Mouse (Mus musculus): Measurements from ENCODE around the gene Fasl.

Gene Fasl

GRCm38 (mm10) chr1:161788339-161788738, at the start of gene Fasl:
Gene Fasl, minus strand, starts transcription at chr1:161788495.
- DNase-seq, result no peak

- DNase-seq, result no peak
These were observed 38.4 kb upstream of the Fasl start for GRCm38 (mm10) chr1:161826677-161827076.

GRCm38 (mm10) chr1:161809428-161809827, 21.1 kb upstream of the Fasl start:
- DNase-seq, result no peak

- no peak for DNase-seq
These were observed 20.7 kb upstream of the Fasl start for GRCm38 (mm10) chr1:161808980-161809379.

GRCm38 (mm10) chr1:161804541-161804971, 16.3 kb upstream of the Fasl start:
- no peak for DNase-seq

GRCm38 (mm10) chr1:161801321-161801720, 13.0 kb upstream of the Fasl start:
- no peak for DNase-seq

- no peak for DNase-seq
These were observed 12.0 kb upstream of the Fasl start for GRCm38 (mm10) chr1:161800256-161800655.

GRCm38 (mm10) chr1:161799791-161800190, 11.5 kb upstream of the Fasl start:
- DNase-seq, result no peak

GRCm38 (mm10) chr1:161798866-161799265, 10.6 kb upstream of the Fasl start:
- DNase-seq, result no peak

- DNase-seq, result no peak
These were observed 6.3 kb upstream of the Fasl start for GRCm38 (mm10) chr1:161794447-161795211.

- DNase-seq, result no peak
These were observed 5.0 kb upstream of the Fasl start for GRCm38 (mm10) chr1:161793321-161793720.

- DNase-seq, result no peak
These were observed 4.3 kb upstream of the Fasl start for GRCm38 (mm10) chr1:161792687-161792969.

GRCm38 (mm10) chr1:161791854-161792686, 3.8 kb upstream of the Fasl start:
- DNase-seq, result no peak

- DNase-seq, result no peak
These were observed 5.6 kb downstream of the Fasl start for GRCm38 (mm10) chr1:161782725-161783124.

GRCm38 (mm10) chr1:161781594-161781993, 6.7 kb downstream of the Fasl start:
- no peak for DNase-seq

GRCm38 (mm10) chr1:161779057-161779456, 9.2 kb downstream of the Fasl start:
- no peak for DNase-seq

GRCm38 (mm10) chr1:161775151-161775550, 13.1 kb downstream of the Fasl start:
- DNase-seq, result no peak

GRCm38 (mm10) chr1:161771293-161771692, 17.0 kb downstream of the Fasl start:
- no peak for DNase-seq

GRCm38 (mm10) chr1:161769329-161769728, 19.0 kb downstream of the Fasl start:
- no peak for DNase-seq

GRCm38 (mm10) chr1:161767101-161767524, 21.2 kb downstream of the Fasl start:
- DNase-seq, result no peak

GRCm38 (mm10) chr1:161766656-161767055, 21.6 kb downstream of the Fasl start:
- DNase-seq, result no peak

GRCm38 (mm10) chr1:161765932-161766331, 22.4 kb downstream of the Fasl start:
- DNase-seq, result no peak

- DNase-seq, result no peak
These were observed 23.3 kb downstream of the Fasl start for GRCm38 (mm10) chr1:161764964-161765363.

GRCm38 (mm10) chr1:161761556-161761955, 26.7 kb downstream of the Fasl start:
- DNase-seq, result no peak
